Mouse (Mus musculus) liver, adult 2 months (tissue): ENCODE data around the gene Cdk5rap3. TPM values are rescaled to one million over a fixed set of nuclear protein-coding genes. Genes with fewer than 3 reads are reported as not detected.

Experiments
- DNase-seq: peaks from one replicate; pipeline ENCODE4 v3.0.0-alpha.2; 2011; ENCODE audit warnings: low read depth, low spot score; ENCODE audit errors: extremely low read depth
- H3K27ac ChIP-seq: fragments of 200-500 bp; replicated peaks from 2 replicates; pipeline ENCODE4 v1.5.1; 2012; ENCODE audit warnings: low read depth, mild to moderate bottlenecking, control low read depth, inconsistent platforms, low read length; ENCODE audit not compliant: insufficient read depth
- H3K27me3 ChIP-seq: fragments of 200-500 bp; 2 replicates; pipeline ENCODE4 v1.6.1; 2012; ENCODE audit warnings: mild to moderate bottlenecking, moderate library complexity, low read length, inconsistent platforms; ENCODE audit not compliant: control insufficient read depth, insufficient read depth
- H3K36me3 ChIP-seq: fragments of 200-500 bp; 2 replicates; pipeline ENCODE4 v1.6.1; 2012; ENCODE audit warnings: low read length, inconsistent platforms; ENCODE audit not compliant: control insufficient read depth, insufficient read depth
- H3K4me1 ChIP-seq: fragments of 200-500 bp; 2 replicates; pipeline ENCODE4 v1.6.1; 2011; ENCODE audit warnings: low read length; ENCODE audit not compliant: control insufficient read depth, insufficient read depth
- H3K4me3 ChIP-seq: fragments of 200-500 bp; 2 replicates; pipeline ENCODE4 v1.5.1; 2011; ENCODE audit warnings: low read depth, mild to moderate bottlenecking, control low read depth, low read length, moderate library complexity; ENCODE audit not compliant: insufficient read depth
- H3K79me2 ChIP-seq: fragments of 200-500 bp; 2 replicates; pipeline ENCODE4 v1.6.1; 2012; ENCODE audit warnings: inconsistent platforms, mild to moderate bottlenecking, low read length, moderate library complexity; ENCODE audit not compliant: control insufficient read depth, insufficient read depth
- H3K9ac ChIP-seq: fragments of 200-500 bp; 2 replicates; pipeline ENCODE4 v1.6.1; 2012; ENCODE audit warnings: low read depth, mild to moderate bottlenecking, control low read depth, inconsistent platforms, low read length
- CTCF ChIP-seq: fragments of 200-500 bp; IDR thresholded peaks from 2 replicates; pipeline ENCODE4 v1.5.1; 2011; ENCODE audit warnings: low read depth, low read length, control low read depth
- POLR2A ChIP-seq: fragments of 200-500 bp; IDR thresholded peaks from 2 replicates; pipeline ENCODE4 v1.6.1; 2011; ENCODE audit warnings: low read length, control low read depth; ENCODE audit not compliant: insufficient read depth; ENCODE audit errors: extremely low read depth
- WGBS: fragments of 180-500 bp; shearing (Covaris S2); methylation state at CpG from one replicate; pipeline ENCODE4 v1.1.7; 2018; 5-methylcytosine and 5-hydroxymethylcytosine counted together
- polyA plus RNA-seq: library from polyadenylated mRNA; depleted of rRNA; stranded (reverse); fragments of >200 nt; gene quantifications from 2 replicates; pipeline ENCODE4 v1.2.3, GENCODE M21; 2012
- total RNA-seq: library from RNA; depleted of rRNA; stranded (reverse); fragments of >200 nt; gene quantifications from 2 replicates; pipeline ENCODE4 v1.2.3, GENCODE M21; 2014

Cdk5rap3 gene
- total and polyA plus RNA-seq, 2 experiments, result 50.5 to 52.2 TPM

GRCm38 (mm10) chr11:96893203-96893842 lies 23.0 kb downstream of the Cdk5rap3 start:
- 80% methylated on average over 11 of the region's 11 CpGs for WGBS
- Histone ChIP-seq H3K36me3 (no peaks in the 10 kb centered on the region), H3K27ac (no peak overlapping the region), H3K4me3 (no peak overlapping the region), H3K4me1 (no peaks in the 10 kb centered on the region), H3K27me3 (no peaks in the 10 kb centered on the region), H3K79me2 (no peaks in the 10 kb centered on the region), H3K9ac (no peak overlapping the region)
- TF ChIP-seq POLR2A (no peak), CTCF (no peak)
- no peak for DNase-seq

GRCm38 (mm10) chr11:96891784-96892527 lies 24.3 kb downstream of the Cdk5rap3 start:
- H3K27ac ChIP-seq, result no peak overlapping the region
- no peaks in the 10 kb centered on the region for H3K36me3 ChIP-seq
- H3K9ac ChIP-seq, result no peak overlapping the region
- H3K79me2 ChIP-seq, result no peaks in the 10 kb centered on the region
- TF ChIP-seq POLR2A (no peak), CTCF (no peak)
- no peaks in the 10 kb centered on the region for H3K4me1 ChIP-seq
- DNase-seq, result no peak
- 75% methylated on average over 14 of the region's 14 CpGs for WGBS
- H3K27me3 ChIP-seq, result no peaks in the 10 kb centered on the region
- no peak overlapping the region for H3K4me3 ChIP-seq

- no peak overlapping the region for H3K27ac ChIP-seq
- H3K36me3 ChIP-seq, result no peaks in the 10 kb centered on the region
- no peaks in the 10 kb centered on the region for H3K79me2 ChIP-seq
- H3K4me3 ChIP-seq, result no peak overlapping the region
- H3K27me3 ChIP-seq, result no peaks in the 10 kb centered on the region
- WGBS, result 33% methylated on average over 8 of the region's 8 CpGs
- TF ChIP-seq CTCF (no peak), POLR2A (no peak)
- no peak overlapping the region for H3K9ac ChIP-seq
- H3K4me1 ChIP-seq, result no peaks in the 10 kb centered on the region
- DNase-seq, result no peak
Observed at GRCm38 (mm10) chr11:96886942-96887546, 29.3 kb downstream of the Cdk5rap3 start.

GRCm38 (mm10) chr11:96885901-96886340 lies 30.4 kb downstream of the Cdk5rap3 start:
- Histone ChIP-seq H3K27ac (no peak overlapping the region), H3K4me3 (no peak overlapping the region), H3K36me3 (no peaks in the 10 kb centered on the region), H3K4me1 (no peaks in the 10 kb centered on the region), H3K9ac (no peak overlapping the region), H3K79me2 (no peaks in the 10 kb centered on the region), H3K27me3 (no peaks in the 10 kb centered on the region)
- WGBS, result 86% methylated on average over 5 of the region's 5 CpGs
- TF ChIP-seq CTCF (no peak), POLR2A (no peak)
- no peak for DNase-seq

- peak overlapping the region; percentile 30; the same call in 1 of the 2 replicates for H3K9ac ChIP-seq
- no peaks in the 10 kb centered on the region for H3K36me3 ChIP-seq
- no peaks in the 10 kb centered on the region; the same call in 1 of the 2 replicates for H3K27me3 ChIP-seq
- TF ChIP-seq POLR2A (no peak), CTCF (no peak)
- WGBS, result 60% methylated on average over 9 of the region's 9 CpGs
- no peaks in the 10 kb centered on the region for H3K4me1 ChIP-seq
- peak overlapping the region; percentile 39; the same call in 1 of the 2 replicates for H3K4me3 ChIP-seq
- no peaks in the 10 kb centered on the region for H3K79me2 ChIP-seq
- DNase-seq, result peak; percentile 56
- peak overlapping the region; percentile 40; the same call in 1 of the 2 replicates for H3K27ac ChIP-seq
Observed at GRCm38 (mm10) chr11:96880296-96880695, 36.0 kb downstream of the Cdk5rap3 start.
